Mouse (Mus musculus) left cerebral cortex, adult 2 months (tissue): ENCODE measurements around the gene Immp2l. TPM values are rescaled to one million over a fixed set of nuclear protein-coding genes. Genes with fewer than 3 reads are reported as not detected.
A peak's percentile ranks its signal among the peaks of the same experiment; 100 is the strongest.

Source experiments
- DNase-seq, 2 experiments: peaks; one replicate each; pipeline ENCODE4 v3.0.0; 2021 to 2022; ENCODE audit warnings: low spot score in 2 of 2, mixed read lengths in 1 of 2; ENCODE audit errors: extremely low spot score in 1 of 2
- H3K27ac ChIP-seq: fragments of 200-600 bp; 2 replicates; pipeline ENCODE4 v1.8.1; 2022
- H3K4me3 ChIP-seq: fragments of 200-600 bp; 2 replicates; pipeline ENCODE4 v1.8.1; 2022
- CTCF ChIP-seq: fragments of 200-600 bp; IDR thresholded peaks from 2 replicates; pipeline ENCODE4 v1.8.1; 2022; ENCODE audit warnings: antibody characterized with exemption, mild to moderate bottlenecking, moderate library complexity
- intact Hi-C: fragments of 180-260 bp; cut with DNase I; formaldehyde crosslinking; loops from one replicate; pipeline ENCODE4 v1.15.1; 2025
- total RNA-seq, 2 experiments: library from RNA; stranded (reverse); gene quantifications; 2 replicates each; pipeline ENCODE4 v1.2.3; 2021

The Immp2l gene
- total RNA-seq, 2 experiments from 2014 or later: 5.4 to 7.9 TPM

DNA sequence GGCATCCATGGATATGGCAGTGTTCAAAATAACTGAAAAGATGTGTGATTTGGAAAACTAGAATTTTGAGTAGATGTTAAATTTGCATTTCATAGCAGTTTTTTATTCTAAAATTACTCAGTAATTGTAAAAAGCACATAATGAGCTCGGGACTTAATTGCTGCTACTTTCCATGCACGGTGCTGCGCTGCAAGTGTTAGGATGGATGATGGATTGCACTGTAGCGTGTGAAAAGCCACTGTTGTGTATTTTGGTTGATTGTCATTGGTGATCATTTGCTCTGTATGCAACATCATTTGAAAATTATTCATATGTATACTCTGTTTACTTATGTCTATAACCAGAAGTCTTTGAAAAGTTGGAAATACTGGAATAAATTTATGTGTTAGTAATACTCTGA is 394.1 kb downstream of the Immp2l start:
- intact Hi-C loops: no loop called here
- no peak for TF ChIP-seq CTCF
- DNase-seq: no peak
- Histone ChIP-seq H3K4me3 (no peak overlapping the region), H3K27ac (no peak overlapping the region)

DNA sequence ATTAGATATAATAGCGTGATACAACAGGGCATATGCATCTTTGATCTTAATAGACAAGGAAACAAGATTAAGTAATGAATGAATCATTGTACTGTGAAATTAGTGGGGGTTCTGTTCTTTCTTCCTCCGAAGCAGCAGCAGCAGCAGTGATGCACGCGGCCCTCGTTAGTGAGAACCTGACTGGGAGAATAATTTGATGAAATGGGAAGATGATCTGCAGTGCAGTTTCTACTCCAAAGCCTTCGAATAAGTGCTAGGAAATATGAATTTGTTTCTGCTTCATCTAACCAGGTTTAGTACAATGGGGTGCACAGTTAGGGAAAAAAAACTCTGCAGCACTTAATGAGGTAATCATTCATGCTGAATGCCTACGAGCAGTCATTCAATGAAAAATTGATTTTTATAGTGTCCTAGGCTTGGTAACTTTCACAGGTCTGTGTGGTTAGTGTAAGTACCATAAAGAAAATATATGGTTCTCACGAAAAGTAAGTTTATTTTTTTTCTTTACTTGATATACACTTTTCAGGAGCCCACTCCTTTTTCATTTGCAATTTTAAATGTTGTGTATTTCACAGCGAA is 401.3 kb downstream of the Immp2l start:
- Histone ChIP-seq H3K4me3 (no peak overlapping the region), H3K27ac (no peak overlapping the region)
- intact Hi-C loops: no loop called here
- TF ChIP-seq CTCF: no peak
- no peak for DNase-seq

DNA sequence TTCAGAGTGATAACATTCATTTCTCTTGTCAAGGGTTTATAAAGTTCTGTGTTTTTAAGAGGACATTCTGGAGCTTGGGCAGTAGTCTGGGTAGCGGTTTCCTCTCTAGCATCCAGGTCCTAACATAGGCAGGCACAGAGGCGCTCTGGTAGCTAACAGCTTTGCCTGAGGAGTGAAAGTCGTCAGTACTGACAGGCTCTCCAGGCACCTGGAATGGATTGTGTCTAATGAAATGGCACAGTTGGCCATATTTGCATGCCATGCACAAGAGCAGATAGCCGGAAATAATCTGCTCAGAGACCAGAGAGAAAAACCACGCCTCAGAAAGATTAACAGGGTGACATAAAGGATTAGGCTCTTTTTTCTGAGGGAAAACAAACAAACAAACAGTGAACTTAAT is 403.6 kb downstream of the Immp2l start:
- Histone ChIP-seq H3K27ac (no peak overlapping the region), H3K4me3 (no peak overlapping the region)
- no peak for TF ChIP-seq CTCF
- no peak for DNase-seq
- intact Hi-C loops: no loop called here

DNA sequence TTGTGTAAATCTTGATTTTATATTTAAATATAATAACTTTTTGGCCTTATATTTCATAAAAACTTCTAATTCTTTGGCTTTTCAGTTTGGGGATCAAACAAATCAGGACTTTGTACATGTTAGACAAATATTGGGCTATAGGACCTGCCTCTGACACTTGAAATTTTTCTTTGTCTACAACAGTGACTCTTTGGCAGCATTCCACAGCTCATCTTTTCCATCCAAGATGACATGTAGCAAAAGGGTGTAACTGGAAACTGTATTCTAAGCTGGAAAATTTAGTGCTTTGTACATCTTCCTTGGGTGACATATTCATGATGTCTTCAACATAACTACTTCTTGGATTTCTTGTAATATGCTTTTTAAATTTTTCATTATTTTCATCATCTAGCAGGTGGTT is 404.9 kb downstream of the Immp2l start:
- DNase-seq: no peak
- no peak overlapping the region for H3K27ac ChIP-seq
- TF ChIP-seq CTCF: no peak
- intact Hi-C loops: no loop called here
- H3K4me3 ChIP-seq: no peak overlapping the region

DNA sequence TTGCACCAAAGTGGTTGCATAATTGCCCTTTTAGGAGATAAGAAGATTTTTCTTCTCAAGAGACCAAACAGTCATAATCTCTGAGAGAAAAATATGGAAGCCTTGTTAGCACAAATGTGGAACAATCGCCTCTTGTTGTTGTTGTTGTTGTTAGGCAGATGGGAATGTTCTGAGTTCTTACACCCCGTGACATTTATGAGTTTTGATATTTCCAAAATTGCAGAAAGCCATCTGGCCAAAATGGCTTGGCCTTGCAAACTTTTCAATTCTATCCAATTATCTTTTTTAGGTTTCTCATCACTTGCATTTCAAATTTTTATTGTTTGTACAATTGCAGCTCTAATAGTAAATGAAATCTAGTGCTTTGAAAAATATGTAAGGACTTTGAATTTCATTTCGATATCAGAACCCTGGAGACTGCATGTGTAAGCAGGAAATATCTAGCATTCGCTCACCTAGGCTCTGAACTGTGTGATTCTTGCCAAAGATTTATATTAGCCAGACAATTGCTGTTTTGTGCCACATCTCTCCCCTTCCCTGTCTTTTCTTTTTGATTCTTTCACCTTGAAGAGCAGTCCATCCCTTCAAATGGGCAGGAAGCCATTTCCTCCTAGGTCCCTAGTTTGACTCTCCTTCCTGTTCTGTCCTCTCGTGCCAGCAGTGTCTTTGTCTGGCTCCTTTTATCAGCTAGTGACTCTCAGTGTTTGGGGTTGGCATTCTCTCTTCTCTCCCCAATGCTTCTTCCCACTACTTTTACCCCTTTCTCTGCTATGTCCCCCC is 412.5 kb downstream of the Immp2l start:
- TF ChIP-seq CTCF: no peak
- DNase-seq: no peak
- H3K27ac ChIP-seq: no peak overlapping the region
- intact Hi-C loops: no loop called here
- no peak overlapping the region for H3K4me3 ChIP-seq

DNA sequence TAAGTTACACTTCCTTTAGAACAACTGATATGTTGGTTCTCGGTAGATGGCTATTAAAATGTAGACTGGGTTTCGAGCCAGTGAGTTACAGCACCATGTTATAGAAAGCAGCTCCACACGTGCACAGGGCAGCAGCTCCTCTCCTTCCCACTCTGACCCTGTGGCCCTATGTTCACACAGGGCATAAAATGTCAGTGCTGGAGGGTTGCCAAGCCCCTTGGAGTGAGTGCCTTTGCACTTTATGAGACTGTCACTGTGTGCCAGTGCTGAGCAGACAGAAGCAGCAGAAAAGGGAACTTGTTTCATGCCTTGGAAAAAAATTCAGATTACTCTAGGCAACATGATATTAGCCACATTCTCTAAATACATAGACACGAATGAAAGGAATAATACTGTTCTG is 414.6 kb downstream of the Immp2l start:
- no peak overlapping the region for H3K4me3 ChIP-seq
- intact Hi-C loops: no loop called here
- H3K27ac ChIP-seq: no peak overlapping the region
- no peak for DNase-seq
- TF ChIP-seq CTCF: no peak

DNA sequence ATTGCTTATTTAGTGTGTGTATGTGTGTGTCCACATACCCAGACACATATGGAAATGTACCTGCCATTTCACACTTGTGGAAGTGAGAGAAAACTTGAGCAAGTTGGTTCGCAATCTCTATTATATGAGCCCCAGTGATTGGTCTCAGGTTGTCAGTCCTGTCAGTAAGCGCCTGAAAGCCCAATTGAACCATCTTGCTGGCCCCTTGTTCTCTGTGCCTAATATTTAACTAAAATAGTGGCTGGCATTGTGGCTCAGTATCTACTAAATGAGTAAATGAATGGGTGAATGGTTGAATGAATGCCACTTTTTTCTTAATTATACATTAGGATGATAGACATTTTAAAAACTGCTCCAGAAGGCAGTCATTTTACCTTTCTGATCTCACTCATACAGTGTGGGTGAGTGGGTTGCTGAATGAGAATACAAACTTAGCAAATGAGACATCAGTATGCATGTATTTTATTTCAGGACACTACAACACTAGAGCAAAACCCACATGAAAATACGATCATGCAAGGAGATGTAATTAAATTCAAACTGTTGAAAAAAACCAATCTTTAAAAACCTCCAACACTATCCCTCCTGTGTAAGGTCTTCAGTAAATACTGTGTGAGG is 444.6 kb downstream of the Immp2l start:
- Histone ChIP-seq H3K27ac (no peak overlapping the region), H3K4me3 (no peak overlapping the region)
- intact Hi-C loops: no loop called here
- no peak for DNase-seq
- no peak for TF ChIP-seq CTCF

DNA sequence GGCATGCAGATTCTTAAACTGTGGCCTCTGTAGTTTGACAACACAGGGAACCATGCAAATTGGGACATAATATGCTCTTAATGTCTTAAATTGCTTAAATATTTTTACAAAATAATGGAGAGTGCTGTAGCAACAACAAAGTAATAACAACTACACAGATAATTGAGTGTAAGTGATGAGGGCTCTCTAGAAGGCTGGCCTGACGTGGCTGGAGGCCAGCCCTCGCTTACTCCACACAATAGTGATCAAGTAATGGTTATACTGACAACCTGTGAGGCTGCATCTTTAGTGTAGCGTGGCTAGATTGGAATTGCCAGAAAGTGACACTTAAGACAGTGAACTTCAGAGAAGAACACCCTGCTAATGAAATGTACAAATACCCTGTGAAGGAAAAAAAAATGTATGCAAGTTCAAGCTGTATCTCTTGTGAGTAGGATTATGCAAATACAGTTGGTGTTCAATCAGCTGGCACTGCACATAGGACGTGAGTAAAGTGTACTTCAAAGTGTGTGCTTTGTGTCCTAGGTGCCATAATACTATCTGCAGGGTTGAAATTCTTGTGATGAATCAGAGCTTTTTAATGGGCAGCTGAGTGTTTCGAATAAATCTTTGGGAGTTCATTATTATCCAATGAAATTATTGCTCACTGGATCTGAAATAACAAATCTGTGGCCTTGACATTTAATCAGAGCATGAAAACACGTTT is 445.4 kb downstream of the Immp2l start:
- Histone ChIP-seq H3K27ac (no peak overlapping the region), H3K4me3 (no peak overlapping the region)
- no peak for TF ChIP-seq CTCF
- intact Hi-C loops: no loop called here
- DNase-seq: no peak

DNA sequence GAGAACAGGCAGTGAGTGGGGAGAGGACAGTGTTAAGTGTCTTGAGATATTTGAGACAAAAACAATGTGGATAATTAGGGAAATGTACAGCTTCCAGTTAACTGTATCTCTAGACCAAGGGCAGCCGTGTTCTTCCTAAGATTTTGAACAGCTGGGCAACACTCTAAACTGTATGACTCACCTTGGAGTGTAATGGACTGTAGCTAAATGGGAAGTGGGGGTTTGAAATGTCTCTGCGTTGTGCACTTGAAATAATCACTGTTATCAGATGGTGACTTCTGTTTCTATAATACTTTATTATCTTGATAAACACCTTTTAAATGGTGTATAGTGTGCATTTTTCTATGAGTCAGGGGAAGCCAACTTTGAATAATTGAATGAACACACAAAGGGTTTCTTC is 457.6 kb downstream of the Immp2l start:
- intact Hi-C loops: loop anchor here (5.0 to 10.0 kb wide), 4 partner anchors 229 to 1503 kb away; no protein-coding TSS in a partner anchor
- H3K27ac ChIP-seq: no peak overlapping the region
- DNase-seq: no peak
- no peak overlapping the region; the same call in 1 of the 2 replicates for H3K4me3 ChIP-seq
- no peak for TF ChIP-seq CTCF

DNA sequence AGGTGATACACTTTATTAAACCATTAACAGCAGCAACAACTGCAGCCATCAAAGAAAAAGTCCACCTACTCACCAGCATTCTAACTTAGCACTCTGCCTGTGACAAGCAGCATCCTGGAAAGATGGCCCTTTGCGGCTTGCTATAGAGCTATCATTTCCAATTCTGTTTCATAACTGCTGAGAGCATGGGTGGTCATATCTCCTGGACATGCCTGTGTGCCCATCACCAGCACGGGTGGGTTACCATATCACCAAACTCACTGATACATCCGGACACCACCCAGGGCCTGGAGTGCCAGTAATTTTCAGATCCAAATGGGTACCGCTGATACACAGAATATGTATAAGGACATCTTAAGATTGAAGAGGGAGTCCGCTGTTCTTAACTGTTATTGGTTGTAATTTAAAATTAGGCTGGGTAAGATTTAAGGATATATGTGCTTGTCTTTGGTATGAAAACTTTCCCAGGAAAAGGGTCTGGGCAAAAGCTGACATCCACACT is 459.3 kb downstream of the Immp2l start:
- DNase-seq: peak; percentile 14 to 31
- intact Hi-C loops: loop anchor here (5.0 to 10.0 kb wide), 4 partner anchors 231 to 1502 kb away; no protein-coding TSS in a partner anchor
- Histone ChIP-seq H3K27ac (peak overlapping the region; percentile 89), H3K4me3 (peak overlapping the region; percentile 62)
- no peak for TF ChIP-seq CTCF

DNA sequence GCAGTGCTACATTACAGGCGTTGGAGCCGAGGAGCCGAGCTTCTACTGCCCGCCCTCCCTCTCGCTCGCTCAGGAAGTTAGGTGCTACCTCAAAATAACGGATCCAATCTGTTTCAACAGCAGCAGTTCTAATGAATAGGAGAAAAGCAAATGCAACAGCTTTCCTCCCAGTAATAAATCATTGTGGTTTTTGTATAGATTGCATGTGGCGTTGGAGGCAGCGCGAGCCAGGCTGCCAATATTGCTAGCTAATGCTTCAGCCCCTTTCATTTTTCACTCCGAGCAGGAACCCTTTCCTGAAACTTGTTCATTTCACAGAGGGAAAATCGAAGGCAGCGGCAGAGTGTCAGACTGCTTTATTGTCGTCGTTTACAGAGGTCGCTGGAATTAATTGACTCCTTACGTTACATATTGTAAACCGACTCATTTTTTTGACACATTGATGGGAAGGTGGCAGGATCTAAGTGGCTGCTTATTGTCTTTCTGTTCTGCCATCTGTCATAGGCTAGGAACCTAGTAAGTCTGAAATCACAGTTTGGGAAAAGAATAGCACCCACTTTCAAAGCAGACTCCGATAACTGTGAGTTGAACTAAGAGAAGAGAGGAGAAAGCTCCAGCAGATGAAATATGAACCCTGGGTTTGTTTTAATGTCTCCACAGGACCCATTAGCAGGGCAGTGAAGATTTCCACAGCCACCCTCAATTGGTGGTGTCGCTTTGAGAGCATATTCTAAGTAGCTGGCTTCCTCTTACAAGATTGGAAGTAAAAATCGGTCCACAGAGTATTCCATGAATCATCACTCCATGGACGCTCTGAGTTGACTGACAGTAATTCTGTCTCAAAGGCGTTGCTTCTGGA is 459.9 kb downstream of the Immp2l start:
- TF ChIP-seq CTCF: no peak
- intact Hi-C loops: loop anchor here (2.0 to 10.0 kb wide), 6 partner anchors 232 to 1501 kb away; no protein-coding TSS in a partner anchor
- H3K27ac ChIP-seq: peak overlapping the region; percentile 89

More for the DNA sequence above, 459.9 kb downstream of the Immp2l start:
- DNase-seq: peak; percentile 25 to 35
- peak overlapping the region; percentile 62 for H3K4me3 ChIP-seq
